Mouse (Mus musculus): ENCODE results near the gene Dgkh.
"Not testable (repeated sequence)": the region's sequence is repeated elsewhere in the genome, so short reads cannot be mapped to it uniquely, and the experiment has no call there.

The Dgkh gene

DNA sequence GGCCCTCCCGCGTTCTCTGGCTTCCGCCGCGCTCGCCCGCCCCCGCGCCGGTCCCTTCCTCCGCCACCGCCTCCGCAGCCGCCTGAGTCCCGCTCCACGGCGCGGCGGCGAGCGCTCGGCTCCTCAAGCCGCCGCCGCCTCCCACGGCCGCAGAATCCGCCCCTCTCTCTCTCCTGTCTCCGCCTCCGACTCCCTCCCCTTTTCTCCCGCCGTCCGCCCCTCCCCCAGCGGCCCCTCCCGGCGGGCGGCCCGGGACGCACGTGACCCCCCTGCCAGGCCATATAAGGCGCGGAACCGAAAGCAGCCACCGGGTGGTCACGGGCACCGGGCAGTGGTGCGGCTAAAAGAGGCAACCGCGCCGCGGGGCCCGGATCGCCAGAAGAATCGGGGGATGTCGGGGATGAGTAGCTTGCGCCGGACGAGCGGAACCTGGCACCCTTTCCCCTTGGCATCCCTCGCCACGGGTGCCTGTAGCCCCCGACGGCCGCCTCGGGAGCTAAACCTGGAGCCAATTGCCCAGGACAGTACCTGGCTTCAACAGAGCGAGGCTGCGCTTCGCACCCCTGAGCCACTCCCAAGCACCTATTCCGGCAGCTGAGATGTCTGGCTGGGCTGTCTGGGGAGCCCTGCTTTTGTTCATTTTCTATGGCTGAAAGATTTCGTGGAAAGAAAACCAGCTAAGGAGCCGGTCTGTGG is at the start of gene Dgkh:
Gene Dgkh, minus strand, starts transcription at position 160 of the 696 bp plus-strand sequence.
- peak; percentile 90 for DNase-seq (ENCODE audit: low spot score)

DNA sequence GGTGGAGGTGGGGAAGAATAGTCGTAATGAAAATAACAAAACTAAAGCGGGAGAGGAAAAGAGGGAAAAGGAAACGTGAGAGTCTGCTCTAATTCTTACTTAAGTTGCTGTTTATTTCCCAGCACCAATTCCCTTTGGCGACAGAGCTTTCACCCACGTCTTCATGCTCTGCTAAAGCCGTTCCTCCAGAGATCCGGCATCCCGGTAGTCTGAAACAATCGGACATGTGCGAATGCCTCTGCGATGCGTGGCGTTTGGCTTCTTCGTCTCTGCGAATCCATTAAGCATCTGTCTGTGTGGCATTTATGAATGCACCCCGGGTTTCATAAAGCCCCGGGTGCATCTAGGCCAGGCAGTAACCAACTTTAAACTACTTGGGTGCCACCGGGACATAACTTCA is 44.6 kb upstream of the Dgkh start:
- DNase-seq (ENCODE audit: low spot score), result no peak

DNA sequence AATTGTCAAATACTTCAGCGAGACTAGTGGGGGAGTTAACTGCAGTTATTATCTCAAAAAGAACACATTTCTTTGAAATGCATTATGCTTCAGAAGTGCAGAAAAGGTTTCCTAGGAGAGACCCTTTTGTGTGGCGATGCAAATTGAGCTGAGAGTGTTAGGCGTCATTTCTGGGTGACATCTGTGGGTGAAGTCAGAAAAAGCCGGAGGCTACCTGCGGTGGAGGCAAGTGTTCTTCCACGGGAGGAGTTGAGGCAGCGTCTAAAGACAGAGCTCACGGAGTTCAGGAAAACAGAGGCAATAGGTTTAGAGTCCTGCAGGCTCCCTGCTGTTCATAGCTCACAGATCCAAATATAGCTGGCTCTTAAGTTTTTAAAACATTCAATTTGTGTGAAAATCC is 44.1 kb upstream of the Dgkh start:
- no peak for DNase-seq (ENCODE audit: low spot score)

DNA sequence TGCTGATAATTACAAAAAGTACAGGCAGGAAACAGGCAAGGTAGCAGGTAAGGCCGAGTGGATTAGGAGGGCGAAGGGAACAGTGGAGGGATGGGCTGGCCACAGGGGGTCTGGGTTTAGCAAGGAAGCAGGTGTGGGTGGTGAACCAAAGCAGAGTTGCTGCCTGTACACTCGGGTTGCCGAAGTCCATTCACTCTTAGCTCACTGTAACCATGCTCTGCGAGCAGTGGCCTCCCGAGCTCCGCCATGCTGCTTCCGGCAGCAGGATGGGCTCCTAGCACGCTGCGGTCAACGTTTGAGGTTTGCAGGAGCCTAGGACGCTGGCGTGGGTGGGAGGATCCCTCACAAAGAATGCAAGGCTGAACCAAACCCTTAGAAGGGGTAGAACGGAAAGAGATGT is 43.1 kb upstream of the Dgkh start:
- DNase-seq (ENCODE audit: low spot score), result no peak

DNA sequence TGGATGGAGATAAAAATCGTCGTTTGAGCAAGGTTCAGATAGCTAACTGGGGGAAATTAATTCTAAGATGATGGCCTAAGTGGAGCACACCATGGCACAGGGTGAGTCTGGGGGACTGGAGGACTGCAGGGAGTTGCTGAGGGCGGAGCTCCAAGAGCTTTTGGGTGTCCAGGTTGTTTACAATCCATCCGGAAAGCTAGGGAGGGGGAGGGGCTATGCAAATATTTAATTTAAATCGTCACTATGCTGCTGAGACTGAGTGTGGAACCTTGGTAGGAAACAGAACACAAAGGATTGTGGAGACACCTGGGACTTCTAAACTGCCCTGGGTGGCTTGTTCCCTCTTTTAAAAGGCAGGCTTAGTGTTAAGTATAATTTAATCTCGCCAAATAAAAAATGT is 42.6 kb upstream of the Dgkh start:
- DNase-seq (ENCODE audit: low spot score), result no peak

DNA sequence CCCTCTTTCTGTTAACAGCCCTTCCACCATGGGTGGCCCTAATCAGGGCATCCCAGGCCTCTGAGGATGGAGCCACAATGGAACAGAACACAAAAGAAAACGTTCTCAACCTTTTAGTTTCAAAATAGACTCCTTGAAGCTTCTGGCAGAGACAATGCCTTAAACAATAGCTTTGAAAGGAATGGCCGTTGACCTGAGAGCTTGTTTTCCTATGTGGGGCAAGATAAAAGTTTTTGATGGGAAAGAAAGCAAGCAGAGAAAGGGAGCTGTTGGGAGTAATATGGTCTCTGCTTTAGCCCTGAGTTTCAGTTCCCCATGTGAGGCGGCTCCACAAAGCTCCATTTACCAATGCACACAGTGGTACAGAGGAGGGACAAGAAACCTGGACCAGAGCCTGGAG is 37.9 kb upstream of the Dgkh start:
- DNase-seq (ENCODE audit: low spot score), result no peak

DNA sequence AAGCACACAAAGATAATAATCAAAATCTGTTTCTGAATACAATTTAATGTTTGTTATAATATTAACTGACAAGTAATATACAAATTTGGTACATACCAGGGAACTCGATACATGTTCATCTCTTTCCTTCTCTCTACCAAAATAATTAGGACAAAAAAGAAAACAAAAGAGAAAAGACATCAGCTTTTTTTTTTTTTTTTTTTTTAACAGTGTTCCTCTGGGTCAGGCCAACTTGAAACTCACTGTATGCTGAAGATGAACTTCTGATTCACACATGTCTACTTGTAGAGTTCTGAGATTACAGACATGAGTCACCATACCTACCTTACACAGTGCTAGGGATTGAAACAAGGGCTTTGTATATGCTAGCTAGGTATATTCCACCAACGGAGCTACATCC is 28.5 kb upstream of the Dgkh start:
- no peak for DNase-seq (ENCODE audit: low spot score)

DNA sequence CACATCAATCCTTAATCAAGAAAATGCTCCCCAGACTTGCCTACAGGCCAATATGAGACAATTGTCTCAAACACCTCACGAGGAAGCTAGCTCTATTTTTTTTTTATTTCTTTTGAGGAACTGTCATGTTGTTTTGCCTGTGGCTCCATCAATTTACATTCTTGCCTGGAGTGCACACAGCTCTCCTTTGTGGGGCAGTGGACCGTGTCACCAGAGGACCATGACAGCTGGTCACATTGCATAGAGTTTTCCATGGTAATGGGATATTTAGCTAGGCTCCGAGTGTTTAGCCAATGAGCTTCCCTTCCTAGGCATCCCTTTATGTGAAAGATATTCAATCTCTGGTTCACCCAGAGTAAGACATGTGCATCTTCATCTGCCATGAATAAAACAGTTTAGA is 26.9 kb upstream of the Dgkh start:
- DNase-seq (ENCODE audit: low spot score), result no peak

DNA sequence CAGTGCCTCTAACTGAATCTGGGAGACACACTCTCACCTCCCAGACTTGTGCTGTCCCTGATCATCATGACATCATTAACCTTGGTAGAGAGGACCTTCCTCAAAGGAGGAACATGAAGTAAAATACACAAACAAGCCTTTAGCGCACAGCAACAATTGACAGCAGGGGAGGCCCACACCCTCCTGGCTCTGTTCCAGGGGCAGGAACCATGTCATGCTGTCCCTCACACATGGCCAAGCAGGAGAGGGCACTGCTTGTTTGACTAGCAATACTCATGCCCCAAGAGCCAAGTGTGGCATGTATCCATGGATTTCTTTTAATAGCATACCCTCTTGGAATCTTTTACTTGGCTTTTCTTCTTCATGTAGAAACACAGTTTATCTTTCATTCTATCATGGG is 22.7 kb upstream of the Dgkh start:
- DNase-seq (ENCODE audit: low spot score), result no peak

DNA sequence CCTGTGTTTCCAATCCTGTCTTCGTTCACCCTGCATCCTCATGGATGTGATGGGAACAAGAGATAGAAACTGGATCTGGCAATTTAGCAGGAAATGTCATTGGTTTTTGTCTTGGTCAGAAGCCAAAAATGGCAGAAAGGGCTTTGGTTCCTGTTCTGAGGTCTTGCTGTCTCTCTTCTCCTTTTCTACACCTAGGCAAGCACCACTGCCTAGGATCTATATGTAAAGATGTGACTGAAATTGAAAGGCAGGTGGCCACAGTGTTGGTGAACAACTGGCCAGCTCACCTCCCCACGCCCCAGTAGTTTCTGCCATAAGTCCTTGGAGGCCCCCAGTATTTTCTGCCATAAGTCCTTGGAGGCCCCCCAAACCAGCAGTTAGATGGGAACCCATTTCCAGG is 16.1 kb upstream of the Dgkh start:
- no peak for DNase-seq (ENCODE audit: low spot score)

DNA sequence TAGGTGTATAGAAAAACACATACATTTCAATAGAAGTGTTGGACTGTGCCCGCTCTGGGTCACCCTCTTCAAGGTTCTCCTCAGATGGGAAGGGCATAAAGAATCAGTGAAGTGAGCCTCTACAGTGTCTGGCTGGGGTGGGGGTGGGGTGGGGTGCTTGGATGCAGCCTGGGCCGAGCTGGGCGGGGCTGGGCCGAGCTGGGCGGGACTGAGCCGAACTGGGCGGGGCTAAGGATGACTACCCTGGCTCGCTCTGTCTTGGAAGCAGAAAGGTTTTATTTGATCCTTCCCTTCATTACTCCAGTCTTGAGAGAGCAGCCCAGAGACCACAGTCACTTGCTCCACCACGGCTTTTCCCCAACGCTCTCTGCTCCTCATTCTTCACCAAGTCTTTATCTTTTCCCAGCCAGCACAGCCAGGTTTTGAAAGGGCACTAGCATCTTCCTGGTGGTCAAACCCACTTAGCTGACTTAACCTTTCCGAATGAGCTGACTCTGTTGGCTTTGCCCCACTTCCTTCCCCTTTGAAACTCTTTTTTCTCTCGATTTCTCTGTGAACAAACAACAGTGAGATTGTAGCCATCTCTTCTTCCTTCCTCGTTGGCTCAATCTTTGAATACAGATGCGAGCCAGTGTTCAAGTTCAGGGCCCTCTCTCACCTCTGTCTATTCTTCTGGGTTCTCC is 15.5 kb upstream of the Dgkh start:
- DNase-seq (ENCODE audit: low spot score), result no peak

DNA sequence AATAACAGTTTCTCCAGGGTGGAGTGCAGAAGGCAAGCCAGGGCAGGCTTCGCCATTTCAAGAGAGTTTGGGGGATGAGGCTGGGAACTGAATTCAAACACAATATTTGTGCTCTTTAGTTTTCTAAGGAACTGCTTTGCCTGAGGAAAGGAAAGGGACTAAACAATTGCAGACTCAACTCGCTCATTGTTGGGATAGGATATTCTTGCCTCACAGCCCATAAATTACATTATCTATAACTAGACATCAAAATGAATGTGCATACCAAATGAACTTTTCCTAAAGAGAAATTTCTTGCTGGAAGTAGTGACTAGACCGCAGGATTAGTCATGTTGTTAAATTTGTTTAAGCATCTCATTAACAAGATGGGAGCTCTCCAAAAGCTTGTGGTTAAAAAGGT is 14.9 kb upstream of the Dgkh start:
- DNase-seq (ENCODE audit: low spot score), result no peak

DNA sequence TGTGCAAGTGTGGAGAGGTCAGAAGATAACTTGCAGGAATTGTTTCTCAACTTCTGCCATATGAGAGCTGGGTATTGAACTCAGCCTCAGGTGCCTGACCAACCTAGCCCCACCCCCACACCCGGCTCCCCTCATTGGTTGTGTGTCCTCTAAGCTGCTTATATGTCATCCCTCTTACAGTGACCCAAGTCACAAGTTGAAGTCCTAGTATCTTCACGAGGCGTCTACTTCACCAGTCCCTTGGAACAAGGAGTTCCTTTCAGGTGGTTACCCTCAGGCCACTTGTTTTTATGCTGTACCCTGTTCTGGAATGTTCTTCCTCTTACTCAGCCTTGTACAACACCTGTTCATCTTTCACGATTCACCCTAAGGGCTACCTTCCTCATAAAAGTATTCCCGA is 2.0 kb upstream of the Dgkh start:
- DNase-seq (ENCODE audit: low spot score), result no peak

DNA sequence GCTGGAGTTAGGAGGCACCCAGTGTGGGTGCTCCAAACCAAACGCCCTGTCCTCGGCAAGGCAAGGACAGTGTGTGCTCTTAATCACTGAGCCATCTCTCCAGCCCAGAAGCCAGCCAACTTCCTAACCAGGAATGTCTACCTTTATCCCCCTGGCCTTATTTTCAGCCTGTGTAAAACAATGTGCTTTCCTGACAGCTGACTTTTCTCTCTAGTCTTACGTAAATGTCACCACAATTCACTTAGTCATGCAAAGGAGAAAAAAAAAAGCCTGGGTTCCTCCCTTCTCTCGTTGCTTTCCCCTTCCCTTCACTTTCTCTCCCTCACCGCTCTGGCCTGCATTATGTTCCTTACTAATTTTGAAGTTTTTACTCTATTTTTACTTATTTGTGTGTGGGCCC is 1.6 kb upstream of the Dgkh start:
- not testable (repeated sequence) for DNase-seq (ENCODE audit: low spot score)

DNA sequence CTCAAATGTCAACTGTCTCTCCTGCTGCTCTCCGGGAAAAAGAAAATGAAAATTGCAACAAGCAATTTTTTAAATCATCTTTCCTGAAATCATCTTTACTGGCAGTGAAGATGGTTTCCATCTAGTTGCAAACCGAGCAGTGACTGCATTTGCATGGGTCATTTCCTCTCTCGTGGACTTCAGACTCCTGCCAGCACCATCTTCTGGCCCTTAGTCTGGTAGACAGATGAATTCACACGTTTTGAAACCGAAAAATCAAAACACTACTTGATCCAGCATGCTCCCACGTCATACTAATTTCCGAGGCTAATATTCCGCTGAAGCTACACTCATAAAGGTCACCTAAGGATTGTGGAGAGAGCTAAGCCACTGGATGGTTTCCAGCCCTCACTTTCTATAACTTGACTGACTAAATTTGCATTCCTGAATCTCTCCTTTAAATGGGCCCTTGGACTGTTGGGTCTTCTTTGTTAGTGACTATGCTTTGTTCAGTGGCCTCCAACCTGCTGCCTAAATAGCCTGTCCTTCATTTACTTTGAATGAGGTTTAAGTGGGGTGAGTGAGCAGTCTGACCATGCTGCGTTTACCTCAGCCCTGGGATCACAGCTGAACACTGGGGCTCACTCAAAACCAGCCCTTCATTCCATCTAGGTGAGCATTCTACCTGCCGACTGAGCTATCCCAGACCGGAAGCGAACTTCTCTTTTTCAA is 945 bp upstream of the Dgkh start:
- no peak for DNase-seq (ENCODE audit: low spot score)

DNA sequence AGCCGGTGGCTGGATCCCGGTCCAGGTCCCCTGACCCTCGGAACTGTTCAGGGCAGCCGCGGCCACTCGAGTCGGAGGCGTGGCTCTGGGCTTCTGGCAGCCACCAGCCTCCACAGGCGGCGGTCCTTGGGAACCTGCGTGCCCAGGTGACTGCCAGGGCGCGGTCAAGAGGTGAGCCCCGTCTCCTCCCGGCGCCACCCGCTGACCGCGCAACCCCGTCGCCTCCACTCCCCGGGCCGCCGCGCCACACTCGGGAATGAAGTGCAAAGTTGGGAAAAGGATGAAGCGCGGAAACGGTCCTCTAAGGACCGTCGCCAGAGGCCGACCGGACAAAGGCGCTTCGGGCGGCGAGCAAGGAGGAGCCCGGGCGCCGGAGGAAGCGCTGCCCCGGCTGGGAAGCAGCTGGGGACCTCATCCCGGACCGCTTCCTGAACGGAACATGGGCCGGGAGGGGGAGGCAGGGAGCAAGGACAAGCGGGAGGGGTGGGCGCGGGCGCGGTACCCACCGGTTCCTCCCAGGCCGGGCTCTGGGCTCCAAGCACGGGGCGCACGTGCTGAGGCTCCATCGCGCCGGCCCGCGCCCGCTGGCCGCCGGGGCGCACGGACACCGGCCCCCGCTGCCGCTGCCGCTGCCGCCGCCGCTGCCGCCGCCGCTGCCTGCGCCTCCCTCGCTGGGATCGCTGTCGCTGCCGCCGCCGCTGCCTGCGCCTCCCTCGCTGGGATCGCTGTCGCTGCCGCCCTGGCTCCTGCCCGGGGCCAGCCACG is 542 bp downstream of the Dgkh start:
- peak; percentile 44 for DNase-seq (ENCODE audit: low spot score)

DNA sequence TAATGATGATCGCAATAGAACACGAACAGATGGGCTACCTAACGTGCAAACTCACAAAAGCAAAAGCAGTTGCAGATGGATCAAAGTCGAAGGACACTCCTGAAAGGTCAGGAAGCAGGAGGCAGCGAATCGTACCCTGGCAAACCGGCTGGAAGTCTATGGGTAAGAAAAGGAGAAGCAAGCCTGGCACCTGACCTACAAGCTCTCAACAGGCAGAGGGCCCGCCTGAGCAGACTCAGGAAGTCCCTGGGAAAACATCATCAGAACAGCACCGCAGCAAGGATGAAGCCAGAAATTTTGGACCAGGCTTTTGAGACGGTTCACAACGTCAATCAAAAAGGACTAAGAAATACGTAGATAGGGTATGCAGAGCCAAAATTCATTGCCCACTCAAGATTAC is 1.3 kb downstream of the Dgkh start:
- DNase-seq (ENCODE audit: low spot score), result peak; percentile 3

DNA sequence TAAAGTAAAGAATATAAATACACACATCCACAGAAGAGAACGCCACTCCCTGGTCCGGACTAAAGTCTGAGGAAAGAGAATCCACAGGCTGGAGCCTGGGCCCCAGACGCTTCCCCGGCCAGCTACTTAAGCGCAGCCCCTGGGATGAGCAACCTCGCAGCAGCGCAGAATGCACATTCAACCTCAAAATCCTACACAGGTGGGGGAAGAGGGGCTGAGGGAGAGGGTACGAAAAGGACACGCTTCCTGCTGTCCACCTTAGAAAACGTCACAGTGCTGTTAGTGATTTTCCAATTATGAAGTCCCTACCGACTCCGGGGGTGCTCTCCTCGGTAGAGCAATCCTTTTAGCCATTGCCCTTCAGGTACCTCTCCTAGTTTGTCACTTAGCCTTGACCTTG is 6.6 kb downstream of the Dgkh start:
- no peak for DNase-seq (ENCODE audit: low spot score)

DNA sequence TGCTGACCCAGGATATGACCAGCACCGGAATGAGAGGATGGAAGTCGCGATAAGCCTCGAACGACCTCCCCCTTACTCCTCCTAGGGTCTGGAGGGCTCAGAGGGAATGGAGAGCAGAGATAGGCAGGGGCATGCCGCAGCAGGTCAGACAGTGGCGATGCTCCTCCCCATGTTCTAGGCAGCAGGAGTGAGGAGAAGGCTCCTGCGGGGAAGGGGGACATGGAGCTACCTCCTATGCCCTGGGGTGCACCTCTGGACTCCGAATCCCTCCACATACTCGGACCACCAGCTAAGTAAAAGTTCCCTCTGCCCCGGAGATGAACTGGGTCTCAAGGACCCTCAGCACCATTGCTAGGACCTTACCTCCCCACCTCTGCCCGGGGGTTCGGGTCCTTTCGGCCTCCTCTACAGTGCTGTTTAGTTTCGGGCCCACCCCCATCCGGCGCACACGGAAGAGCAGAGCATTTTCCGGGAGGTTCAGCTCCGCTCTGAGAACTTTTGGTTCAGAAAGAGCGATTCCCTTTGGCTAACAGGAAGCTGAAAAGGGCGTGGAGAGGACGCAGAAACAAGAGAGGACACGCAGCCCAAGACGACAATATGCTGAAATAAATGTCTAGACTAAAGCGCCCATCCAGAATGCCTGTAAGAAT is 7.1 kb downstream of the Dgkh start:
- peak; percentile 12 for DNase-seq (ENCODE audit: low spot score)

DNA sequence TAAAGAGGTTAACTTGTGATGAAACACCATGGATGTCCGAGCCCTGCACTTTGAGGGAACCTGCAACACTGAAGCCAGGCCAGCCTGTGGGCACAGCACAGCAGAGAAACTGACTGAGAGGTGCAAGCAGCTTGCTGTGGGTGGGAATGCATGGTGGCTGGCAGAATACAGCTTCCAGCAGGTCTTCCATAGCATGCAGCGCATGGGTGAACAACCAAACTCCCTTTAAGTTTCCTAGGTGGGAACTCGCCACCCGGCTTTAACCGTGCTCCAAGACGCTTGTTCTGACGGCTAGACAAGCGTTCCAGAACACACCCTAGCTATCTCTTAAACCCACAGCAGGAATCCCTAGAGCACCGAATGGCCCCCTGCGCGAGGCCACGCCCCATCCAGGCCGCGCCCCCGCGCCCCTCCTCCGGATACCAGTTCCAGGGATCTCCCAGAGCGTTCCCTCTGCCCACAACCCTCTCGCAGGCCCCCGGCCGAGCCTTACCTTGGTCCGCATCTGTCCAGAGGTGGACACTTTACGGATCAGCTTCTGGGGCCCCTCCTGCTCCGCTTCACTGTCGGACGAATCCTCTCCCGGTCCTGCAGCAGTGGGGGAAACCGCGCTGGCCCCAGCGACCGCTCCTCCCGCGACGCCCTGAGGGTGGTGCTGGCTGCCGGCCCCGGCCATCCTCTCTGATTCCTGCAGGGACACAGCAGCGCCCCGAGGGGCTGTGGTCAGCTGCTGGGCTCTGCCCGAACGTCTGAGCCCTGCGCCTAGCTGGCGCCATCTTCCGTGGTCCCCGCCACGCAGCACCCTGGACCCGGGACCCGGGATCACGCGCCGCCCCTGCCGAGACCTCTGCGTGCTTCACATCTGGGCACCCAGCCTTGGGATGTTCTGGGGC is 7.9 kb downstream of the Dgkh start:
- DNase-seq (ENCODE audit: low spot score), result peak; percentile 82

DNA sequence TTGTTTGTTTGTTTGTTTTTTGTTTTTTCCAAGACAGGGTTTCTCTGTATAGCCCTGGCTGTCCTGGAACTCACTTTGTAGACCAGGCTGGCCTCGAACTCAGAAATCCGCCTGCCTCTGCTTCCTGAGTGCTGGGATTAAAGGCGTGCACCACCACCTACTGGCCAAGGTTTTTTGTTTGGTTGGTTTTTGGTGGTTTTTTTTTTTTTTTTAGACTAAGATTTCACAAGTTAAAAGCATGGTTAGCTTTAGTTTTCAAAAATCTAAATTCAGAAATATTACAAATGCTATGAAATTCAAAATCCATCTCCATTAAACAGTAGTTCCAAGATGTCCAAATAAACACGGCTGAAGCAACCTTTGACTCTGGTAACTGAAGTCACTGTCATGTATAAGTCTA is 8.9 kb downstream of the Dgkh start:
- DNase-seq (ENCODE audit: low spot score), result not testable (repeated sequence)

All from yolk sac, embryonic 10.5 days (tissue).